Mouse (Mus musculus): ENCODE data around the gene Olfr672.

- TF ChIP-seq CTCF (IDR thresholded peaks at IDR 0.05; ENCODE audit: borderline replicate concordance, insufficient read depth, low read length) (no peak), POLR2A (IDR thresholded peaks at IDR 0.05; ENCODE audit: low read depth, low read length) (no peak)
Measured at GRCm38 (mm10) chr7:104979026-104979425, 22.8 kb downstream of the Olfr672 start, which contains the start of gene Olfr671.

Data from embryonic fibroblast, embryonic 13.5 days (primary cell).